Mouse (Mus musculus) limb, embryonic 14.5 days (tissue): ENCODE measurements around the gene Vstm2l. TPM values are rescaled to one million over a fixed set of nuclear protein-coding genes. Genes with fewer than 3 reads are reported as not detected.

Experiments used
- ATAC-seq: fragments of 200-750 bp; cut with Nextera tagmentation; 2 replicates; pipeline ENCODE4 v1.8.0; 2017; ENCODE audit warnings: low read depth, moderate number of reproducible peaks, moderate TSS enrichment; ENCODE audit not compliant: low FRiP score
- DNase-seq: peaks from one replicate; pipeline ENCODE4 v3.0.0-alpha.2; 2015; ENCODE audit warnings: low spot score
- H3K27ac ChIP-seq: fragments of 300-500 bp; sonication (generic); replicated peaks from 2 replicates; pipeline ENCODE4 v1.5.1; 2014; ENCODE audit warnings: low read depth, mild to moderate bottlenecking, low read length, moderate library complexity, mixed read lengths
- H3K27me3 ChIP-seq: fragments of 300-500 bp; sonication (generic); 2 replicates; pipeline ENCODE4 v1.6.1; 2014; ENCODE audit warnings: low read length, mixed read lengths; ENCODE audit not compliant: control insufficient read depth, insufficient read depth
- H3K36me3 ChIP-seq: fragments of 300-500 bp; sonication (generic); 2 replicates; pipeline ENCODE4 v1.6.1; 2014; ENCODE audit warnings: mild to moderate bottlenecking, low read length, moderate library complexity, mixed read lengths; ENCODE audit not compliant: control insufficient read depth, insufficient read depth
- H3K4me1 ChIP-seq: fragments of 300-500 bp; sonication (generic); 2 replicates; pipeline ENCODE4 v1.6.1; 2014; ENCODE audit warnings: antibody characterized with exemption, low read length, mixed read lengths; ENCODE audit not compliant: control insufficient read depth, insufficient read depth
- H3K4me2 ChIP-seq: fragments of 300-500 bp; sonication (generic); replicated peaks from 2 replicates; pipeline ENCODE4 v1.6.1; 2014; ENCODE audit warnings: low read depth, mild to moderate bottlenecking, low read length, moderate library complexity; ENCODE audit not compliant: severe bottlenecking
- H3K4me3 ChIP-seq: fragments of 300-500 bp; sonication (generic); replicated peaks from 2 replicates; pipeline ENCODE4 v1.5.1; 2014; ENCODE audit warnings: low read length
- H3K9ac ChIP-seq: fragments of 300-500 bp; sonication (generic); 2 replicates; pipeline ENCODE4 v1.6.1; 2014; ENCODE audit warnings: mild to moderate bottlenecking, low read depth, low read length, moderate library complexity; ENCODE audit not compliant: severe bottlenecking
- H3K9me3 ChIP-seq: fragments of 300-500 bp; sonication (generic); 2 replicates; pipeline ENCODE4 v1.6.1; 2016; ENCODE audit warnings: low read length; ENCODE audit not compliant: control insufficient read depth
- POLR2A ChIP-seq: fragments of 200-500 bp; IDR thresholded peaks from 2 replicates; pipeline ENCODE4 v1.8.0; 2012; ENCODE audit warnings: inconsistent platforms, mild to moderate bottlenecking, moderate library complexity, borderline replicate concordance; ENCODE audit not compliant: insufficient read depth, insufficient read length; ENCODE audit errors: extremely low read depth
- WGBS: fragments of 180-500 bp; shearing (Covaris S2); extraction: QIAGEN DNeasy Blood & Tissue Kit; methylation state at CpG from one replicate; pipeline ENCODE4 v1.1.7; 2014; 5-methylcytosine and 5-hydroxymethylcytosine counted together
- polyA plus RNA-seq, 2 experiments: library from polyadenylated mRNA; depleted of rRNA in 1 of 2; stranded (reverse) in 1 of 2; unstranded in 1 of 2; fragments of >200 nt; fragmentation: Nextera tagmentation in 1 of 2; extraction: Ambion mirVana in 1 of 2; gene quantifications; 2 replicates each; pipeline versions ENCODE4 v1.2.1 to v1.2.3; 2012 to 2014

Vstm2l gene
- polyA plus RNA-seq, 2 experiments = 0.83 TPM; not detected in 1

DNA sequence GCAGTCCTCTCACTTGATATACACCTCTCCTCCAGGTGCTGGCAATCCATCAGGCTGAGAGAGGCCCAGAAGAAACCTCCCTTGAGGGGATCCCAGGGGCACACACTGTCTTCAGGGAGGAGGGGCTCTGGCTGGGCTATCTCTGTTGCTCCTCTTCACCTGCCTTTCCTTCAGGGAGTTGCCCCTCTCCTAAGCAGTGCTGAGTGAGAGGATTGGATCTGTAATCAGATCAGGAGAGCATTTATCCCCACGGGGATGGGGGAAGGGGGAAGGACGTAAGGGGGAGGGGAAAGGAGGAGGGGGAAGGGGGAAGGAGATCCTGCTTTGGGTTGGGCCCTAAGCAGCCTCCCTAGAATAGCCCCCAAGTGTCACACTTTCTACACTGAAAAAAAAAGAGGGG is 13.4 kb downstream of the Vstm2l start:
- Histone ChIP-seq H3K36me3 (no peaks in the 10 kb centered on the region), H3K4me1 (0 out of 2 replicates have a peak, but pooled peaks cover 4% of the 10 kb centered on the region), H3K4me2 (no peak overlapping the region), H3K4me3 (no peak overlapping the region), H3K9me3 (no peaks in the 10 kb centered on the region), H3K27ac (no peak overlapping the region), H3K9ac (no peak overlapping the region), H3K27me3 (no peaks in the 10 kb centered on the region)
- DNase-seq = no peak
- ATAC-seq = no peak
- WGBS = 17% methylated on average over 2 of the region's 2 CpGs
- no peak for TF ChIP-seq POLR2A

- Histone ChIP-seq H3K4me3 (no peak overlapping the region), H3K4me2 (no peak overlapping the region), H3K4me1 (no peaks in the 10 kb centered on the region), H3K9me3 (no peaks in the 10 kb centered on the region), H3K27me3 (no peaks in the 10 kb centered on the region), H3K27ac (no peak overlapping the region), H3K9ac (no peak overlapping the region), H3K36me3 (no peaks in the 10 kb centered on the region)
- no peak for DNase-seq
- no peak for ATAC-seq
- 71% methylated on average over 4 of the region's 4 CpGs for WGBS
- no peak for TF ChIP-seq POLR2A
Measured at GRCm38 (mm10) chr2:157932655-157933054, 18.2 kb downstream of the Vstm2l start.

DNA sequence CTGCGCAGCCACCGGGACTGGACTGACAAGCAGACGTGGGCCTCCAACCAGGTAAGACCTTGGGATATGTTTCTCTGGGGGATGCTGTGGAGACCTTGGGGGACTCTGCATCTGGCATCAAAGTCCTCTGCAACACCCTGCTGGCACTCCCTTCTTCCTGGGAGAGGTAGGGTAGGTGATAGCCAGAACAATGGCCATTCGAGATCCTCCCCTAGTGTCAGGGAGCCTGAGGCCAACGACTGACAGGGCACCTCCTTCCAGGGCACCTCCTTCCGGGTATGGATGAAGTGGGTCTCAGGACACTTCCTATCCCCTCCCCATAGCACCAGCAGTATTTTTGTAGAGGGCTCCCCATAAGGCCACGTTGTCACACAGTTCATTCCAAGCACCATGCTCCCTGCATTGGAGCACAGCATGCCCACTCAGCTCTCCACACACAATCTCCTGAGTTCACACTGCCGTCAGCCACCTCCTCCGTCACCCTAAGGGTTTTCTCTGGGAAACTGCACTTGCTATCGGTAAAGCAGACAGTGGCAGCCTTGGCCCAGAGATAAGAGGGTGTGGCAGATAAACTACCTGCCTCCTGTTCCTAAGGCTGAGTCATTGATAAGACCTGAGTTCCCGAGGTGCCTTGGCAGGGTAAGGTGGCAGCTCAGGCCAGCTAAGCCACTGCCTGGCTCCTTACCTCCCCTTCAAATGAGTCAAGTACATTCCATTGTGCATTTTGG is 21.2 kb downstream of the Vstm2l start:
- no peak overlapping the region for H3K9ac ChIP-seq
- ATAC-seq (no peak), DNase-seq (no peak)
- WGBS = 69% methylated on average over 11 of the region's 11 CpGs
- no peaks in the 10 kb centered on the region for H3K36me3 ChIP-seq
- no peak for TF ChIP-seq POLR2A
- no peaks in the 10 kb centered on the region for H3K9me3 ChIP-seq
- no peak overlapping the region for H3K4me2 ChIP-seq
- H3K27me3 ChIP-seq = no peaks in the 10 kb centered on the region
- no peaks in the 10 kb centered on the region for H3K4me1 ChIP-seq
- no peak overlapping the region for H3K4me3 ChIP-seq
- H3K27ac ChIP-seq = no peak overlapping the region

GRCm38 (mm10) chr2:157936676-157937075 is 22.2 kb downstream of the Vstm2l start:
- 80% methylated on average over 4 of the region's 4 CpGs for WGBS

DNA sequence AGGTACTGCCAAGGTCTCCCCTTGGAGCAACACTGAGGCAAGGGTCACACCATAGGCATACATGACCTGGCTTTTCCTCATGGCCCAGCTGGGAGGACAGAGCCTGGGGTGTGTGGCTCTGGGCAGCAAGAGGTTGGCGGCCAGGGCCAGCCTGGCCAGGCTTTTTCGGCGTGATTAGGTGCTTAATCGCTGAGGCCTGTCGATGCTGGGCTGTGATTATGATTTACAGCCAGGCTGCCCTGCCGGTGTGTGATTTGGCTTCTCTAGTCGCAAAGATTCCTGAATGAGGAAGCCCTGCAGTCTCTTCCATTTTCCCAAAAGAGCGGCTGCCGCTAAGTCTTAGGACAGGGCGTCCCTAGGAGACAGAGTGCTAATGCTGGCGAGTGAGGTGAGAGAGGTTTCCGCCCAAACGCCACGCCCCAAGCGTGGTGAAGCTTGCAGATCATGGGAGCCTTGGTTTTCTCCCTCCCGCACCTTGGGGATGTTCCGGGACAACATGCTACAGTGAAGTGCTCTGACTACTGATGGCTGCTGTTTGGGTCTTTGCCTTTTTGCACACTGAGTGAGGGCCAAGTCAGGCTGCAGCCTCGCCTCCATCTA is 26.2 kb downstream of the Vstm2l start:
- no peak for TF ChIP-seq POLR2A

More at GRCm38 (mm10) chr2:157936676-157937075, 22.2 kb downstream of the Vstm2l start:
- H3K36me3 ChIP-seq = no peaks in the 10 kb centered on the region
- H3K4me2 ChIP-seq = no peak overlapping the region
- no peaks in the 10 kb centered on the region for H3K9me3 ChIP-seq
- peaks cover 6% of the 10 kb centered on the region for H3K4me1 ChIP-seq
- no peak overlapping the region for H3K27ac ChIP-seq
- no peak overlapping the region for H3K9ac ChIP-seq
- no peak for TF ChIP-seq POLR2A
- peaks cover 8% of the 10 kb centered on the region for H3K27me3 ChIP-seq
- H3K4me3 ChIP-seq = no peak overlapping the region
- no peak for DNase-seq
- no peak for ATAC-seq

More for the DNA sequence above, 26.2 kb downstream of the Vstm2l start:
- Histone ChIP-seq H3K9ac (no peak overlapping the region), H3K27me3 (peaks cover 18% of the 10 kb centered on the region), H3K4me2 (peak overlapping the region; percentile 25; the same call in 1 of the 2 replicates), H3K4me3 (no peak overlapping the region; the same call in 1 of the 2 replicates), H3K27ac (no peak overlapping the region), H3K9me3 (no peaks in the 10 kb centered on the region), H3K36me3 (no peaks in the 10 kb centered on the region), H3K4me1 (peaks cover 11% of the 10 kb centered on the region)
- WGBS = 6% methylated on average over 18 of the region's 18 CpGs
- DNase-seq = no peak
- no peak for ATAC-seq
